Mouse (Mus musculus) ES-E14 (cell line): ENCODE measurements around the gene Olfr486.
"Not testable (repeated sequence)": the region's sequence is repeated elsewhere in the genome, so short reads cannot be mapped to it uniquely, and the experiment has no call there.

Experiments
- HCFC1 ChIP-seq: IDR thresholded peaks from 2 replicates; pipeline ENCODE4 v1.6.1; 2012; ENCODE audit warnings: low read length, inconsistent platforms, borderline replicate concordance; ENCODE audit not compliant: insufficient read depth
- MAFK ChIP-seq: IDR thresholded peaks from 2 replicates; pipeline ENCODE4 v1.6.1; 2014; ENCODE audit warnings: mild to moderate bottlenecking, low read depth, low read length, inconsistent platforms; ENCODE audit not compliant: insufficient read depth
- ZC3H11A ChIP-seq: IDR thresholded peaks from 2 replicates; pipeline ENCODE4 v1.6.1; 2012; ENCODE audit warnings: low read depth, mild to moderate bottlenecking, inconsistent platforms, low read length, borderline replicate concordance

DNA sequence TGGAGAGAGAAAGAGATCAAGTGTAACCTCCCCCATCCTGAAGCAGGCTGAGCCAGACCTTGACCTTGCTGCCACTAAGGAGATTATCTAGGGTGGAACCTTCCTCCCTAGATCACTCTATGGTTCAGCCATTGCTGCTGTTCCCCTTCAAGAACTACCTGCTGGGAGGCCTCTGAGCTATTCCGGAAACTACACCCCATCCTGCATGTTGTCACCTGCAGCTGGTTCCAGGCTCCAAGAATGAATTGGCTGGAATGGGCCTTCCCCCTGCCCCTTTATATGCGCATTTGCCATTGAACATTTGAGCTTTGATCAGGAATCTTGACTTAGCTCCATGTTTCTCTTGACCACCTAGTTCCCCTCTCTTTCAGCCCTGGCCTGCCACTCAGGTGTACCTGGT is 12.7 kb upstream of the Olfr486 start:
- not testable (repeated sequence) for TF ChIP-seq MAFK, ZC3H11A, HCFC1
